Mouse (Mus musculus) right cerebral cortex, adult 18-20 months (tissue): ENCODE measurements at regions not wholly inside any gene's neighbourhood (a gene's known extent, or its start where the extent isn't known, plus 50 kb on each side); places are given as distances from the start of the nearest gene placed in this dataset.

Experiments used
- DNase-seq: peaks from one replicate; pipeline ENCODE4 v3.0.0; 2022; ENCODE audit warnings: mixed read lengths

GRCm38 (mm10) chr8:64412488-64413188 lies 206.6 kb upstream of the Tll1 start:
- DNase-seq: no peak

- DNase-seq: no peak
These were observed 200.9 kb upstream of the Tll1 start for GRCm38 (mm10) chr8:64406775-64407490.

- DNase-seq: no peak
These were observed 193.5 kb upstream of the Tll1 start for GRCm38 (mm10) chr8:64399554-64399953.

- no peak for DNase-seq
These were observed 191.8 kb upstream of the Tll1 start for GRCm38 (mm10) chr8:64397876-64398275.

GRCm38 (mm10) chr8:64395816-64396215 lies 189.7 kb upstream of the Tll1 start:
- DNase-seq: no peak

GRCm38 (mm10) chr8:64389488-64389887 lies 183.4 kb upstream of the Tll1 start:
- DNase-seq: no peak

- no peak for DNase-seq
These were observed 182.2 kb upstream of the Tll1 start for GRCm38 (mm10) chr8:64388299-64388698.

- no peak for DNase-seq
These were observed 173.8 kb upstream of the Tll1 start for GRCm38 (mm10) chr8:64379732-64380349.

- DNase-seq: no peak
These were observed 171.8 kb upstream of the Tll1 start for GRCm38 (mm10) chr8:64377830-64378229.

GRCm38 (mm10) chr8:64375509-64375908 lies 169.4 kb upstream of the Tll1 start:
- DNase-seq: no peak

- no peak for DNase-seq
These were observed 168.9 kb upstream of the Tll1 start for GRCm38 (mm10) chr8:64374980-64375379.

GRCm38 (mm10) chr8:64369973-64370372 lies 163.9 kb upstream of the Tll1 start:
- DNase-seq: no peak

- no peak for DNase-seq
These were observed 161.8 kb upstream of the Tll1 start for GRCm38 (mm10) chr8:64367906-64368305.

GRCm38 (mm10) chr8:64366974-64367266 lies 160.8 kb upstream of the Tll1 start:
- no peak for DNase-seq

GRCm38 (mm10) chr8:64366226-64366973 lies 160.3 kb upstream of the Tll1 start:
- DNase-seq: no peak

GRCm38 (mm10) chr8:64357092-64357491 lies 151.0 kb upstream of the Tll1 start:
- DNase-seq: no peak

GRCm38 (mm10) chr8:64348082-64348646 lies 142.1 kb upstream of the Tll1 start:
- DNase-seq: no peak

- peak; percentile 9 for DNase-seq
These were observed 141.4 kb upstream of the Tll1 start for GRCm38 (mm10) chr8:64347490-64347889.

GRCm38 (mm10) chr8:64346428-64346827 lies 140.4 kb upstream of the Tll1 start:
- no peak for DNase-seq

- no peak for DNase-seq
These were observed 138.9 kb upstream of the Tll1 start for GRCm38 (mm10) chr8:64344933-64345332.

- DNase-seq: no peak
These were observed 137.5 kb upstream of the Tll1 start for GRCm38 (mm10) chr8:64343600-64343999.

- no peak for DNase-seq
These were observed 136.3 kb upstream of the Tll1 start for GRCm38 (mm10) chr8:64342397-64342796.

- DNase-seq: no peak
These were observed 131.3 kb upstream of the Tll1 start for GRCm38 (mm10) chr8:64337356-64337755.
